13 mouse cellular contexts compared by ENCODE assay signal in the genomic region with DNA sequence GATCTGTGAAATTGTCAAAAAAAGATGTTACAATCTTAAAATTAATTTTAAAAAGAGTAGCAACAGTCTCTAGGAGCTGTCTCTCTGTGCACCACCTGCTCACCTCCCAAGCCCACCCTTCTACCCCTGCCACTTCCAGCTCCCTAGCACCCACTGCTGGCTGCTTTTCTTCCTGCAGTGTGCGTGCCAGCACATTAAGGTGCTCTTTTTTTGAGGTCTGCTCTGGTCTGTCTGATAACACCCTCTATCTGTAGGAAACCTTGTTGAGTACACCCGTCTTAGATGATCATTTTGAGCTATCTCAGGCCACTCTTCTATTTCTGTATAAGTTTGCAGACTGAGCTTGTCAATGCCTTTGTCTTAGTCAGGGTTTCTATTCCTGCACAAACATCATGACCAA. TPM values are rescaled to one million over a fixed set of nuclear protein-coding genes. Genes with fewer than 3 reads are reported as not detected.
A peak's percentile ranks its signal among the peaks of the same experiment; 100 is the strongest.
DNase-seq lines count a peak whose midpoint lies in the region; ATAC-seq and TF ChIP-seq lines count a peak whose summit lies in the region.
"Had no signal": no experiment of that assay in that cellular context is flagged by ENCODE, and none has a peak within 500 bp of the region (broad histone marks: within the 10 kb centered on the region; RNA-seq: fewer than 3 reads in every experiment).

No protein-coding gene starts in this region.

- WGBS in cerebellum, adult 2 months, result 87% methylated on average over 2 of the region's 2 CpGs
- 74% methylated on average over 2 of the region's 2 CpGs for WGBS in lung, postnatal 0 days
- 86% methylated on average over 2 of the region's 2 CpGs for WGBS in midbrain, embryonic 14.5 days

- TF ChIP-seq EP300 in lung, postnatal 0 days (IDR thresholded peaks at IDR 0.05), result no peak

- DNase-seq in cerebellum, adult 2 months, result no peak
- no peak for DNase-seq in cerebellum, adult 18-20 months
- DNase-seq in lung, postnatal 0 days (ENCODE audit: low spot score), result no peak
- no peak for DNase-seq in lung, postnatal 14 days
- no peak for DNase-seq in midbrain, embryonic 14.5 days
- DNase-seq in embryo, embryonic 9.5 days (ENCODE audit: extremely low spot score), result no peak
- DNase-seq: adrenal gland, postnatal 25 days; cerebellum, adult 9-11 months had no signal

- no peak for ATAC-seq in lung, postnatal 0 days
- 0 out of 2 replicates have a peak, but pooled peaks have one; percentile 55 for ATAC-seq in erythroblast, adult 5-6 weeks (replicated peaks; ENCODE audit: low FRiP score, poor library complexity, severe bottlenecking)
- peak; percentile 75 for ATAC-seq in megakaryocyte progenitor cell, adult 5-6 weeks (replicated peaks; ENCODE audit: poor library complexity)
- no peak for ATAC-seq in midbrain, embryonic 14.5 days (ENCODE audit: low FRiP score, low TSS enrichment)

- peak; percentile 18; the same call in 1 of the 2 replicates for TF ChIP-seq CTCF in cerebellum, adult 2 months (IDR thresholded peaks at IDR 0.05; ENCODE audit: borderline replicate concordance, insufficient read depth, low read depth, low read length)
- TF ChIP-seq CTCF in lung, postnatal 0 days (IDR thresholded peaks at IDR 0.05), result peak; percentile 36

- TF ChIP-seq POLR2A in cerebellum, adult 2 months (IDR thresholded peaks at IDR 0.05; ENCODE audit: borderline replicate concordance, insufficient read depth, low read length), result no peak

- no peaks in the 10 kb centered on the region for H3K9me3 ChIP-seq in lung, postnatal 0 days (ENCODE audit: low read length)
- no peaks in the 10 kb centered on the region for H3K9me3 ChIP-seq in midbrain, embryonic 14.5 days (ENCODE audit: control insufficient read depth, low read length)

- H3K27ac ChIP-seq in cerebellum, adult 2 months (ENCODE audit: insufficient read depth, low read length), result no peak overlapping the region
- H3K27ac ChIP-seq in lung, postnatal 0 days (ENCODE audit: low read length), result no peak overlapping the region
- no peak overlapping the region for H3K27ac ChIP-seq in midbrain, embryonic 14.5 days (replicated peaks; ENCODE audit: low read depth, low read length)

- H3K4me3 ChIP-seq in cerebellum, adult 2 months (replicated peaks; ENCODE audit: insufficient read depth, low read depth, low read length), result no peak overlapping the region
- H3K4me3 ChIP-seq in lung, postnatal 0 days (ENCODE audit: low read depth, low read length), result no peak overlapping the region
- H3K4me3 ChIP-seq in midbrain, embryonic 14.5 days (replicated peaks; ENCODE audit: low read depth, low read length), result no peak overlapping the region

- no peaks in the 10 kb centered on the region for H3K27me3 ChIP-seq in cerebellum, adult 2 months (ENCODE audit: control insufficient read depth, insufficient read depth, low read length)
- no peaks in the 10 kb centered on the region for H3K27me3 ChIP-seq in lung, postnatal 0 days (replicated peaks; ENCODE audit: insufficient read depth, low read length)
- no peaks in the 10 kb centered on the region for H3K27me3 ChIP-seq in midbrain, embryonic 14.5 days (ENCODE audit: control insufficient read depth, insufficient read depth, low read length)

- no peaks in the 10 kb centered on the region for H3K4me1 ChIP-seq in cerebellum, adult 2 months (ENCODE audit: control insufficient read depth, insufficient read depth, low read length)
- H3K4me1 ChIP-seq in lung, postnatal 0 days (ENCODE audit: insufficient read depth, low read depth, low read length), result no peaks in the 10 kb centered on the region
- H3K4me1 ChIP-seq in midbrain, embryonic 14.5 days (ENCODE audit: control insufficient read depth, insufficient read depth, low read length), result no peaks in the 10 kb centered on the region

- no peak overlapping the region for H3K9ac ChIP-seq in lung, postnatal 0 days (replicated peaks; ENCODE audit: low read depth)
- no peak overlapping the region for H3K9ac ChIP-seq in midbrain, embryonic 14.5 days (replicated peaks; ENCODE audit: low read length)

- peaks cover 18% of the 10 kb centered on the region; the same call in 1 of the 2 replicates for H3K36me3 ChIP-seq in lung, postnatal 0 days (ENCODE audit: insufficient read depth, low read length)
- peaks cover 61% of the 10 kb centered on the region for H3K36me3 ChIP-seq in midbrain, embryonic 14.5 days (ENCODE audit: control insufficient read depth, insufficient read depth, low read length)

- no peak overlapping the region for H3K4me2 ChIP-seq in lung, postnatal 0 days (replicated peaks; ENCODE audit: low read depth, low read length)
- H3K4me2 ChIP-seq in midbrain, embryonic 14.5 days (ENCODE audit: low read length), result no peak overlapping the region

RNA-seq across cellular contexts. Expression of a gene that starts 9.2 kb away (rescaled TPM):
- polyA plus RNA-seq in cerebellum, adult 2 months (2012; rRNA removed), result 11.9 and 12.8 TPM in 2 replicates
- 6.3 and 7.9 TPM in 2 replicates for polyA plus RNA-seq in lung, postnatal 0 days (2015; fragmentation: Nextera tagmentation; extraction: Ambion mirVana)
- 5.8 and 6.9 TPM in 2 replicates for total RNA-seq in erythroblast, adult 5-6 weeks (2015; ENCODE audit: low replicate concordance)
- 8.8 and 12.5 TPM in 2 replicates for total RNA-seq in erythroblast, adult 5-6 weeks (2017; ENCODE audit: low replicate concordance)
- total RNA-seq in megakaryocyte progenitor cell, adult 5-6 weeks (2015), result 12.6 and 13.5 TPM in 2 replicates
- 18.4 and 29.3 TPM in 2 replicates for total RNA-seq in megakaryocyte progenitor cell, adult 5-6 weeks (2017)
- polyA plus RNA-seq in midbrain, embryonic 14.5 days (2014; fragmentation: Nextera tagmentation; extraction: Ambion mirVana), result 23.1 and 36.2 TPM in 2 replicates

RNA-seq across cellular contexts. Expression of a gene that starts 25.2 kb away (rescaled TPM):
- not detected in 2 replicates for polyA plus RNA-seq in cerebellum, adult 2 months (2012; rRNA removed)
- polyA plus RNA-seq in lung, postnatal 0 days (2015; fragmentation: Nextera tagmentation; extraction: Ambion mirVana), result not detected in 2 replicates
- not detected in 2 replicates for total RNA-seq in erythroblast, adult 5-6 weeks (2015; ENCODE audit: low replicate concordance)
- total RNA-seq in erythroblast, adult 5-6 weeks (2017; ENCODE audit: low replicate concordance), result not detected in 2 replicates
- total RNA-seq in megakaryocyte progenitor cell, adult 5-6 weeks (2015), result not detected in 2 replicates
- total RNA-seq in megakaryocyte progenitor cell, adult 5-6 weeks (2017), result not detected in 2 replicates
- polyA plus RNA-seq in midbrain, embryonic 14.5 days (2014; fragmentation: Nextera tagmentation; extraction: Ambion mirVana), result not detected in 2 replicates
- total RNA-seq: adrenal gland, postnatal 25 days; layer of hippocampus, adult 18-20 months had no signal
- polyA plus RNA-seq: heart, embryonic 14.5 days; limb, embryonic 11.5 days had no signal

RNA-seq across cellular contexts. Expression of a gene that starts 32.9 kb away (rescaled TPM):
- polyA plus RNA-seq in cerebellum, adult 2 months (2012; rRNA removed), result 0.67 and 0.77 TPM in 2 replicates
- 0.07 TPM in 1 of 2 replicates, not detected in the other for polyA plus RNA-seq in lung, postnatal 0 days (2015; fragmentation: Nextera tagmentation; extraction: Ambion mirVana)
- total RNA-seq in erythroblast, adult 5-6 weeks (2015; ENCODE audit: low replicate concordance), result not detected in 2 replicates
- not detected in 2 replicates for total RNA-seq in erythroblast, adult 5-6 weeks (2017; ENCODE audit: low replicate concordance)
- total RNA-seq in megakaryocyte progenitor cell, adult 5-6 weeks (2015), result not detected in 2 replicates
- not detected in 2 replicates for total RNA-seq in megakaryocyte progenitor cell, adult 5-6 weeks (2017)
- polyA plus RNA-seq in midbrain, embryonic 14.5 days (2014; fragmentation: Nextera tagmentation; extraction: Ambion mirVana), result not detected in 2 replicates
- total RNA-seq: layer of hippocampus, adult 18-20 months had no signal
- polyA plus RNA-seq: heart, embryonic 14.5 days; limb, embryonic 11.5 days had no signal

Comparison
In these comparisons a context has a peak if more than half of its experiments do, and no peak if none do; other contexts are left out.
1. ATAC-seq: peak in erythroblast, adult 5-6 weeks (single experiment) and megakaryocyte progenitor cell, adult 5-6 weeks (single experiment); none in lung, postnatal 0 days (single experiment) and midbrain, embryonic 14.5 days (single experiment).